Mouse (Mus musculus): ENCODE data around the gene Zfyve27. TPM values are rescaled to one million over a fixed set of nuclear protein-coding genes. Genes with fewer than 3 reads are reported as not detected.

Gene Zfyve27
- total and polyA plus RNA-seq, 3 experiments: 27.0 to 40.2 TPM; not detected in 1

DNA sequence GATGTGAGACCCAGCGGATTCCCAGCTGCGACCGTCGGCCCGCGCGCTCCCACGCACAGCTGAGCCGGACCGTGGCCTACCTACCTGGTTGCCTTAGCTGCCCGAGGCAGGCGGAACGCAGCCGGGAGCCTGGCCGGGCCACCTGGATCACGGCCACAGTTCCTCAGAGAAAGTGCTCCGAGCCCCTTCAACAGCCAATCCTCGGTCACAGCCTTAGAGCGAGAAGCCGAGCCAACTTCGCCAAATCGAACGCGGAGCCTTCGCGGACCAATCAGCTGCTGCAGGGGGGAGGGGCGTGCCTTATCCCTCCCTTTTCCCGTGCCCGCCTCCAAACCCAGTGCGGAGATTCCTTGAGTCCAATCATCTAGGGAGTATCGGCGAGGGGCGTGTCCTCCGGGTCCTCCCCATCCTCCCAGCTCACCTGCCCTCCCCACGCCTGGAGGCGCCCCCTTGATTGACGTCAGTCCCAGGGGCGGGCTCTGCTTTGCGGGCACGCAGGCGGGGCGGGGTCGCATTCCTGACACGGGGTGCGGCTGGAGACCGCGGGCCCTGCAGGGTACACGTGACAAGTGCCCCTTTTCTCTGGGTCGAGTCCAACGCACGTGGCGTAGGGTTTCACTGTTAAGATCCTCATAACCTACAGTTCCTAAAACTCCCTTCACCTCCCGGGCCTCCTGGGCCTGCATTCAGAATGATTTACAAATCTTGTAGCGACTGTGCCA is 34.8 kb upstream of the Zfyve27 start, which contains the start of gene Avpi1 (continued):
- no peak for TF ChIP-seq ZC3H11A (IDR thresholded peaks at IDR 0.05; ENCODE audit: low read depth, low read length)
- no peak for TF ChIP-seq SMC3 (IDR thresholded peaks at IDR 0.05; ENCODE audit: low read depth, low read length)
- TF ChIP-seq EP300 (IDR thresholded peaks at IDR 0.05; ENCODE audit: low read depth in 1 of 2, low read length in 2 of 2): peak; percentile 1 to 48; a peak in 1 of 4 replicates
- TF ChIP-seq NRF1 (IDR thresholded peaks at IDR 0.05; ENCODE audit: insufficient read depth, low read depth, low read length, poor library complexity, severe bottlenecking): peak; percentile 34; the same call in 1 of the 2 replicates
- peak; percentile 55 for TF ChIP-seq KAT2A (conservative IDR thresholded peaks at IDR 0.05; ENCODE audit: low read depth, low read length)
- TF ChIP-seq POLR2AphosphoS2 (IDR thresholded peaks at IDR 0.05; ENCODE audit: low read length): peak; percentile 97
- 0 out of 2 replicates have a peak, but pooled peaks have one; percentile 56 for TF ChIP-seq RCOR1 (IDR thresholded peaks at IDR 0.05; ENCODE audit: low read depth, low read length)
- peak; percentile 100 for TF ChIP-seq MXI1 (IDR thresholded peaks at IDR 0.05; ENCODE audit: low read depth, low read length)
- TF ChIP-seq TAL1 (IDR thresholded peaks at IDR 0.05; ENCODE audit: low read length): no peak
- TF ChIP-seq E2F4 (IDR thresholded peaks at IDR 0.05; ENCODE audit: borderline replicate concordance, low read depth, low read length): peak; percentile 84
- TF ChIP-seq JUND (IDR thresholded peaks at IDR 0.05; ENCODE audit: low read depth, low read length): no peak; the same call in 1 of the 2 replicates
- no peak; the same call in 1 of the 2 replicates for TF ChIP-seq ZNF384 (IDR thresholded peaks at IDR 0.05; ENCODE audit: low read depth, low read length)
- no peak for TF ChIP-seq CHD1 (IDR thresholded peaks at IDR 0.05; ENCODE audit: low read depth, low read length)
- peak; percentile 26; the same call in 1 of the 2 replicates for TF ChIP-seq CHD2 (IDR thresholded peaks at IDR 0.05; ENCODE audit: low read length)
- peak; percentile 81 for TF ChIP-seq NELFE (IDR thresholded peaks at IDR 0.05; ENCODE audit: low read depth, low read length)
- TF ChIP-seq POLR2AphosphoS5 (IDR thresholded peaks at IDR 0.05; ENCODE audit: borderline replicate concordance, low read depth, low read length): no peak

DNA sequence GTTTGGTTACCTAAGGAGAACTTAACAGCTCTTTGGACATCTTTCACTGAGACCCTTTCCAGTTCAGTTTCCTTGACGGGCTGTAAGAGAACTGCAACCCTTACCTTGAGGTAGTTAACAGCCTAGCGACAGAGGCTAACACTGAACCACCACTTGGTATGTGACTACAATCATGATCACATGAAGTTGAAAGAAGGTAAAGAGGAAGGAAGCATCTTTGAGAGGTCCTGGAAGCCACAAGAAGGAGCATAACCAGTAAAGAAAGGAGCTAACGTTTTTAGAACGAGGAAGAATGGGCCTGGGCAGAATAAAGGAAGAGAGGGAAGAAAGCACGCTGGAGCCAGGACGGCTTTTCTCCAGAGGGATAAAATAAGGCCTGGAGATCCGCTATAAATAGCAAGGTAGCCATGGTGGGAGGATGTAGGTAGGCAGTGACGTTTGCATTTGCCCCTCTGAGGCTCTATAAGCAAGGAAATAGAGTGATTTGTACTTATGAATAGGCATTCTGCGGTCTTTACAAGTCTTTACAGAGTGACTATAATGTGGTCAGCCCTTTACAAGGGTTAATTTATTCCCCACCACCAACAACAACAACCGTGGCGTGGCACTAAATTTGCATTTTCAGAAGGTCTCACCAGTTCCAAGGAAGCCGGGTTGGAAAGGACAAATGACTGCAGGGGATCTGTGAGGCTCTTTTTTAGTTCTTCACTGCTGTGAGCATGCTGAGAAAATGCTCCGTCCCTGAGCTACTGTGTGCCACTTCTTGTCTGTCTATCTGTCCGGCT is 34.0 kb upstream of the Zfyve27 start:
- Histone ChIP-seq H3K4me3 (ENCODE audit: control insufficient read depth in 1 of 2, insufficient read depth in 1 of 2, low read depth in 2 of 2, low read length in 2 of 2) (peak overlapping the region; percentile 30 to 42), H3K27me3 (ENCODE audit: control insufficient read depth in 1 of 2, insufficient read depth in 2 of 2, low read length in 2 of 2) (no peaks in the 10 kb centered on the region), H3K27ac (ENCODE audit: control insufficient read depth, low read depth, low read length) (peak overlapping the region; percentile 96), H3K79me2 (ENCODE audit: control insufficient read depth, insufficient read depth, low read length, poor library complexity) (peaks cover 6% of the 10 kb centered on the region), H3K36me3 (ENCODE audit: control insufficient read depth in 1 of 2, insufficient read depth in 2 of 2, low read length in 2 of 2) (peaks cover 0 to 47% of the 10 kb centered on the region in 2 experiments; a peak in 2 of 4 replicates), H3K4me1 (ENCODE audit: control insufficient read depth in 1 of 2, insufficient read depth in 2 of 2, low read length in 2 of 2) (peaks cover 21 to 48% of the 10 kb centered on the region in 2 experiments), H3K9ac (ENCODE audit: control insufficient read depth, low read depth, low read length, poor library complexity, severe bottlenecking) (peak overlapping the region; percentile 78), H3K9me3 (replicated peaks; ENCODE audit: insufficient read depth, low read length) (no peaks in the 10 kb centered on the region)
- no peak for DNase-seq (ENCODE audit: low read depth, low spot score)
- no peak for TF ChIP-seq ELF1 (IDR thresholded peaks at IDR 0.05; ENCODE audit: low read depth, low read length)
- TF ChIP-seq JUND (IDR thresholded peaks at IDR 0.05; ENCODE audit: low read depth, low read length): peak; percentile 59; the same call in 1 of the 2 replicates
- peak in 1 of 2 experiments; percentile 7; a peak in 3 of 4 replicates for TF ChIP-seq EP300 (IDR thresholded peaks at IDR 0.05; ENCODE audit: low read depth in 1 of 2, low read length in 2 of 2)
- no peak for TF ChIP-seq MAFK (IDR thresholded peaks at IDR 0.05; ENCODE audit: borderline replicate concordance, low read depth, low read length)
- 0 out of 2 replicates have a peak, but pooled peaks have one; percentile 5 for TF ChIP-seq SMC3 (IDR thresholded peaks at IDR 0.05; ENCODE audit: low read depth, low read length)
- no peak for TF ChIP-seq USF1 (IDR thresholded peaks at IDR 0.05; ENCODE audit: low read depth, low read length)
- peak; percentile 33; the same call in 1 of the 2 replicates for TF ChIP-seq POLR2AphosphoS5 (IDR thresholded peaks at IDR 0.05; ENCODE audit: borderline replicate concordance, low read depth, low read length)
- no peak for TF ChIP-seq BHLHE40 (IDR thresholded peaks at IDR 0.05; ENCODE audit: borderline replicate concordance, low read depth, low read length)
- peak; percentile 0; the same call in 1 of the 2 replicates for TF ChIP-seq RCOR1 (IDR thresholded peaks at IDR 0.05; ENCODE audit: low read depth, low read length)
- TF ChIP-seq HCFC1 (IDR thresholded peaks at IDR 0.05; ENCODE audit: low read depth, low read length): no peak; the same call in 1 of the 2 replicates
- peak in 1 of 2 experiments; percentile 20; a peak in 2 of 4 replicates for TF ChIP-seq POLR2A (IDR thresholded peaks at IDR 0.05; ENCODE audit: control insufficient read depth in 1 of 2, insufficient read depth in 1 of 2, low read depth in 1 of 2, low read length in 2 of 2, poor library complexity in 1 of 2)
- TF ChIP-seq RAD21 (IDR thresholded peaks at IDR 0.05; ENCODE audit: low read depth, low read length): no peak
- TF ChIP-seq MYC (IDR thresholded peaks at IDR 0.05; ENCODE audit: low read depth, low read length): no peak
- peak; percentile 85 for TF ChIP-seq ZMIZ1 (IDR thresholded peaks at IDR 0.05; ENCODE audit: low read depth, low read length)
- no peak for TF ChIP-seq MAX (IDR thresholded peaks at IDR 0.05; ENCODE audit: low read length)
- TF ChIP-seq KAT2A (conservative IDR thresholded peaks at IDR 0.05; ENCODE audit: low read depth, low read length): peak; percentile 1; the same call in 1 of the 2 replicates
- TF ChIP-seq MYB (IDR thresholded peaks at IDR 0.05; ENCODE audit: low read depth, low read length): no peak
- no peak for TF ChIP-seq CHD2 (IDR thresholded peaks at IDR 0.05; ENCODE audit: low read length)
- no peak for TF ChIP-seq ZC3H11A (IDR thresholded peaks at IDR 0.05; ENCODE audit: low read depth, low read length)
- no peak for TF ChIP-seq NRF1 (IDR thresholded peaks at IDR 0.05; ENCODE audit: insufficient read depth, low read depth, low read length, poor library complexity, severe bottlenecking)
- TF ChIP-seq POLR2AphosphoS2 (IDR thresholded peaks at IDR 0.05; ENCODE audit: low read length): no peak; the same call in 1 of the 2 replicates
- TF ChIP-seq MEF2A (IDR thresholded peaks at IDR 0.05; ENCODE audit: extremely low read depth, insufficient replicate concordance, low read depth, low read length, poor library complexity, severe bottlenecking): 0 out of 2 replicates have a peak, but pooled peaks have one; percentile 2
- no peak for TF ChIP-seq CTCF (IDR thresholded peaks at IDR 0.05 in 2 of 3, conservative IDR thresholded peaks at IDR 0.05 in 1 of 3; ENCODE audit: control insufficient read depth in 1 of 3, insufficient read depth in 1 of 3, low read depth in 2 of 3, low read length in 3 of 3, poor library complexity in 1 of 3, severe bottlenecking in 1 of 3)

Measured in MEL (cell line).